Mouse (Mus musculus): ENCODE results near the gene Stx12. TPM values are rescaled to one million over a fixed set of nuclear protein-coding genes. Genes with fewer than 3 reads are reported as not detected.

The Stx12 gene
- 10 to 100 TPM; 31.3 to 33.0 TPM for polyA plus RNA-seq (2017; shearing (Covaris generic))

DNA sequence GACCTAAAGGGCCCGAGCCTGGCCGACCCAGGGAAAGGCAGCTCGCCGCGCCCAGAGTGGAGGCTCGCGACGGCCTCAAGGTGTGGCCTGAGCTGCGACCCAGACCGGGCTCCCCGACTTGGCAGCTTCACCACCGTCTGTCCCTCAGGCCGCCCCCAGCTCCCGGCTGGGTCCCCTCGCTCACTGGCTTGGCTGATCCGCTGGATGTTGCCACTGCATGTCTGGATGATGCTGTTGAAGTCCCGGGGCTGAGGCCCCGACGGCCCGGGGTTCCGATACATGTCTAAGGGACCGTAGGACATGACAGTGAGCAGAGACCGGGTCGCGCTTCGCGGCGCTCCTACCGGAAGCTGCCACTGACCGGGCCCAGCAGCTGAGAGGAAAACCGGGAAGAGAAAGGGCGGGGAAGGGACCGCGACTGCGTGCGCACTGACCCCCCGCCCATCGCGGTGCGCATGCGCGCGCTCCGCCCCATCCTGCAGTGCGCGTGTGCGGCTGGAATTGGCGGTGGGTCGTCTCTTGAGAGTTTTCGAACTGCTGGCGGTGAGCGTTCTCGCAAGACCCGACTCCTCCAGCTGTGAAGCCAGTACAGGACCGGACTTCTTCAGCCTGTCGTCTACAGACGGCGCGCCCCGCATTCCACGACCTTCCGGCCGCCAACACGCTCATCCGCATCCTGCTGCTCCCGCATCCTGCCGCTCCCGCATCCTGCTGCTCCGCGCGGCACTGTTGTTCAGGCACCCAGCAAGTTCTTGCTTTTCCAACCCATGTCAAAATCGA lies at the start of gene Stx12:
Gene Stx12, minus strand, starts transcription at position 446 of the 780 bp plus-strand sequence.

DNA sequence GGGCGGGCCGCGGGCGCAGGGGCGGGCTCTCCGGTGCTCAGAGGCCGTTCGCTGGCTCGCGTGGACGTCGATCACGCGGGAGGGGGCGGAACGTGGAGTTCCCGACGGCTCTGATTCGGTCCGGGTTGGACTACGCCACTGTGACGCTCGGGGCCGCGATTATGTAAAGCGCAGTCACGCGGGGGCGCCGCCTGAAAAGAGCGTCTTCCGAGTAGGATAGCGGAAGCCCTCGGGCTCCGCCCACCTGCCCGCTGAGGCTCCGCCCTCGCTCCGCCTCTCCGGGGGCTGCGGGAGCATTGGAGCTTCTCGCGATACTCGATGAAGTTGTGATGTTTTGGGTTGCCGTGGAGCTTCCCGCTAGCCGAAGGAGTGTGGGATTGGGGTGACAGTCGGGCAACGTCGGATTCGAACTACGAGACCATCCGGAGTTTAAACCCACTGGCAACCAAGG lies 38.3 kb upstream of the Stx12 start, which contains the start of gene Fam76a:
Gene Fam76a, minus strand, starts transcription at position 1 of the 451 bp plus-strand sequence.

DNA sequence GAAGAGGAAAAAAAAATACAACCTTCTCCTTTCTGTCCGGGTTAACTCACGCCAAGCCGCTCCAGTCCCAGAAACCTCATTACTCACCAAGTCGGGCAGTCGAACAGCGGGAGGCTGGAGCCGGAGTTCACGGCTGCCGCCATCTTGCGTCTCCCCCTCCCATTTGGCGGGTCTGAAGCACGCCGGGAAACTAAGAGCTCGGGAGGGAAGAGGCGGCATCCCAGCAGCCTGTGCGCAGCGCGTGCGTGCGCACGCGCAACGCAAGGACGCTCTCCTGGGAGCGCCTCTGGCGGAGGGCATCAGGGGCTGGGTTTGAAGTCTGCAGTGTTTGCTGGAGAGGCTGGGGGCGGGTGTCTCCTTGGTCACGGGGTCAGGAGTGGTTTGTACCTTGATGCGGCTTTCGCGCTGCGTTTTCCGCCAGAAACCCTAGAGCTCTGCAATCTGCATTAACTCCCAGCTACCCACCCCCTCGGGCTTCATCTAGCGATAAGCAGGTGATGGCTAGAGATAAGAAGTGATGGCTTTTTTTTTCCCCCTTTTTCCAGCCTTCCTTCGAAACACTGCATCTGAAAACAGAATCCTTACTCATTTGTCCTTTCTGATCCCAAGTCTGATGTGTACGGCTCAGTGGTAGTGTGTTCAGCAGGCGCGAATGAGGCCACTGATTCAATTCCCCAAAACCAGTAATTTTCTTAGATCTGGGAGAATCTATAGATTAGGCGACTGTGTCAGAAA lies 41.2 kb downstream of the Stx12 start, which contains the start of gene Ppp1r8:
Gene Ppp1r8, minus strand, starts transcription at position 200 of the 735 bp plus-strand sequence.

Other genes starting within 250 kb of the Stx12 start
- gene Eya3, start 245.5 kb downstream of the Stx12 start, polyA plus RNA-seq (2017; shearing (Covaris generic)), result 10 to 100 TPM; 23.2 to 39.6 TPM
- gene Xkr8, start 152.0 kb downstream of the Stx12 start, polyA plus RNA-seq (2017; shearing (Covaris generic)), result 1 to 10 TPM; 3.4 to 4.8 TPM
- gene Smpdl3b, start 127.3 kb downstream of the Stx12 start, polyA plus RNA-seq (2017; shearing (Covaris generic)), result 1 to 10 TPM; 4.3 to 5.4 TPM
- 10 to 100 TPM; 69.5 to 84.9 TPM for gene Rpa2, start 116.2 kb downstream of the Stx12 start, polyA plus RNA-seq (2017; shearing (Covaris generic))
- 1 to 10 TPM; 4.6 to 8.2 TPM for gene Themis2, start 88.1 kb downstream of the Stx12 start, polyA plus RNA-seq (2017; shearing (Covaris generic))
- 10 to 100 TPM; 57.2 to 58.3 TPM for gene Ppp1r8, start 41.3 kb downstream of the Stx12 start, polyA plus RNA-seq (2017; shearing (Covaris generic))
- gene Fam76a, start 38.0 kb upstream of the Stx12 start, polyA plus RNA-seq (2017; shearing (Covaris generic)), result 10 to 100 TPM; 31.4 to 33.3 TPM
- 1 to 10 TPM; 1.2 to 4.9 TPM for gene Fgr, start 89.6 kb upstream of the Stx12 start, polyA plus RNA-seq (2017; shearing (Covaris generic))
- 1 to 10 TPM; 4.0 to 4.3 TPM for gene Ahdc1, start 126.8 kb upstream of the Stx12 start, polyA plus RNA-seq (2017; shearing (Covaris generic))
- gene Wasf2, start 246.0 kb upstream of the Stx12 start, polyA plus RNA-seq (2017; shearing (Covaris generic)), result 10 to 100 TPM; 82.4 to 93.8 TPM